Mouse (Mus musculus): ENCODE results near the gene Plxnc1.

The Plxnc1 gene

DNA sequence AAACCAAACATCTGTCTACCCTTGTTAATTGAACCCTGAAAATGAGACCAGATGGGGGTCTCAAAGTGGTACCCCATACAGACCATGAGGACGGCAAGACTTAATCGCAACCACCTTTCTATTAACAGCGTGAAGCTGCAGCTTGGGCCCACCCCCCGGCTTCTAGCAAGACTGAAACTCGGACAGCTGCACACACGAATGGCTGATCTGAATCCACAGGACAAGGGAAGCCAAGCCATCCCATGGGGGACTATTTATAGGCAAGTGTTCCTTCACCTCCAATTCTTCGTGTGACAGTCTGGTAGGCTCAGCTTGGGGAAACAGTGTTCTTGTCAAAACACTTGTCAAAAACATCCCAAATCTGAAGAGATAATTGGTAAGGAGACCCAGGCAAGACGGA lies 24.1 kb downstream of the Plxnc1 start:
- DNase-seq (ENCODE audit: low spot score): no peak

DNA sequence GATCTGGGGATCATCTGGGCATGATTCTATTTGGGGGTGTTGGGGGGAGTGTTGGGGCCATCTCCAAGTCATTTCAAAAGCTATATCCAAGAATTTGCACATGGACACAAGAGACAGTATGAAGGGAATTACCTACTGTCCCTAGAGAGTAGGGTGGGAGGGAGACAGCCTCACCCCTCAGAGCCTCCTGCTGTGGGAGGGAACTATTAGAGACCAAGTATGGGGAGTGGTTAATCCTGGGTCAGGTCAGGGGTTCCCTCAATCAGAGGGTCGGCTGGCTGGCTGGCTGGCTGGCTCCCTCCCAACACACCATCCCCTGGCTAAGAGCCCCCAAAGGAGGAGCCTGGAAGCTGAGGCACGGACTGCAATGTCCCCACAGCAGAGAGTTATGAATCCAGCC lies 24.7 kb downstream of the Plxnc1 start:
- no peak for DNase-seq (ENCODE audit: low spot score)

DNA sequence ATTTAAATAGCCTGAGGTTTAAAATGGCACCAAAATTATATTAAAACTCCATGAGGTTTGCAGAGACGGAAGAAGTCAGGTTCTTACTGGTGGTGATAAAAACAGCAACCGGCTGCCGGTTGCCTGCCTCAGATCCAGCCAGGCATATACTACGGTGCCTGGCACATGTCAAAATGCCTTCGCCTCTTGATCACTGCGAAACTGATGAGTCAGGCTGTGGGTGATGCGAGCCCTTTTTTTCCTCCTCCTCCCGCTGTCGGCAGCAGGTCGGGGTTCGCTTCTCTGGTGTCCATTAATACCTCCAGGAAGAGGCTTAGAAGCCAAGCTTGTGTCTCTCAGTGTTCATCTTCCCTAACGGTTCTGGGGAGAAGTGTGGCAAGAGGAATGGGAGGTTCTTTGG lies 25.1 kb downstream of the Plxnc1 start:
- DNase-seq (ENCODE audit: low spot score): no peak

DNA sequence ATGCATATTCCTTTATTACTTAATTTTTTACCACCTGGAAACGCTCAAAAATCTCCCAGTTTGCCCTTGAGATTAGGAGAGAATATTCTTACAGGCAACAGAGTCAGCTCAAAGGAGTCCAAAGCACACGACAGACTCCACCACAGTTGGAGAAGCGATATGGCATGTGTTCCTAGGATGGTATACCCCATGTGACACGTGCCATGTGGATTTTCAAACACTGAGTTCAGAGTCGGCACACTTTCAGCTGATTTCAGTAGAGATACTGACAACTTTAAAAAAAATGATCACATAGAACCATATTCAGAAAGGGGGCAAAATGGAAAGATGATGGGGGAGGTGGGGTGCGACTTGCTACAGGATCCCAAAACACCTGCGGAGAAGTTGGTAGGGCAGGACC lies 26.0 kb downstream of the Plxnc1 start:
- no peak for DNase-seq (ENCODE audit: low spot score)

DNA sequence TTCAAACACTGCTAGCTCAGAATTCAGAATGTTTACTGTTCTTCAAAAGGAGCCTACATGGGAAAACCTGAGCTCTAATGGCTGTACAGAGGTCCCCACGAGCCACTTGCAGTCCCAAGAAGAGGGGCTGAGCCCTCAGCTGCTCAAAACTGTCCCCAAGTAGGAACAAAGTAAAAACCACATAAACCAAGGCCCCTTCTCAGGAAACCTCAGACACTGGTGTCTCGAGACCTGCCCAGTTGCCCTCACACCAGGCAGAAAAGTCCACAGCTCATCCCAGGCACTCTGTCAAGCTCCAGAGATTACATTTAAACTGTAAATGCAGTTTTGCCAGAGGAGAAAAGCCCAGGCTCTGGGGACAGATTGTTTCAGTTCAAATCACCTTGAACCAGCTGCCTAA lies 26.6 kb downstream of the Plxnc1 start:
- no peak for DNase-seq (ENCODE audit: low spot score)

DNA sequence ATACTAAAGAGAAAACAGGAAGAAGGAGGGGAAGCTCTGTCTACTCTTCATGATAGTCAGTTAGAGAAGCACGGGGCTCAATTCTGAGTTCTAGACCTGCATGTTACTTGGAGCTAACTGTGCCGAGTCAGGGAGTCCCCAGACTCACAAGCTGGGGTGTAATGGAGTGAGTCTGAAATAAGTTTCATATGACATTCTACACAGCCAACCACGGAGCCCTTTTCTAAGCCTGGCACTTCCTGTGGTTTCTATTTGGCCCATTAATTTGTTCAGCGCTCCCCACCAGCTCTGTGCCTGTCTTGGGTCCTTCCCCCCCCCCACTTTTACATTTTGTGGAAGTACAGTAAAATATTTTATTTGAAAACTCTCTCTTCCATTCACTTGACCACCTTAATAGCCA lies 27.3 kb downstream of the Plxnc1 start:
- no peak for DNase-seq (ENCODE audit: low spot score)

DNA sequence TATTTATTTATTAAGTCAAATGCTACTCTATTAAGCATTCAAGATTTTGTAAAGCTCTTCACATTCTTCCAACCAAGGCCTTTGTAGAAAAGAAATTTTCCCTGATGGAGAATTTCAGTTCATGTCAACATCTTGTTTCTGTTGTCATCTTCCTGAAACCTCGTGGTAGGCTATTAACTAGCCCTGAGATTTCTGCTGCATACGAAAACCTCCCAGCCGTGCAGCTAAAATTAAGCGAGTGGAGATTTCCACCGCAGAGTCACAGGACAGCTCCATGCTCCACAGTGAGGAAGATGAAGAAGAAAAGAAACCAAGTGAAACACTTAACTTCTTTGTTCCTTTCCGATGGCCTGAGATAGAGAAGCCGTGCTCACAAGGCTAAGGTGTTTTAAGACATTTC lies 28.0 kb downstream of the Plxnc1 start:
- no peak for DNase-seq (ENCODE audit: low spot score)

DNA sequence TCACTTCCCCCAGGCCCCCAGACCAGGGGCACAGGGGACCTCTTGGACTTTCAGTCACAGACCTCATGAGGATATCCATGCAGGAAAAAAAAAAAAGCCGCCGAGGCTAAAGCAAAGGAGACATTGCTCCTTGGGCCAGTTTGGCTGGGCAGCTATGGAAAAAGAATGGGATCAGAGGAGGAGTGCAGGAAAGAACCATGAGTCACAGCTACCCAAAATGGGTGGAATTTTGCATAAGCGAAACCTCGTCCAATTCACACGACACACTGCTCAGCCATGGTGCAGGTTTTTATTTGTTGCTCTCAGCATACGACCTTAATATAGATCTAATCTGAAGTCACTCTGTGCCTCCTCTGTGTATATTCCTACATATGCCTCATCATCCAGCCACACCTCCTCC lies 28.9 kb downstream of the Plxnc1 start:
- no peak for DNase-seq (ENCODE audit: low spot score)

DNA sequence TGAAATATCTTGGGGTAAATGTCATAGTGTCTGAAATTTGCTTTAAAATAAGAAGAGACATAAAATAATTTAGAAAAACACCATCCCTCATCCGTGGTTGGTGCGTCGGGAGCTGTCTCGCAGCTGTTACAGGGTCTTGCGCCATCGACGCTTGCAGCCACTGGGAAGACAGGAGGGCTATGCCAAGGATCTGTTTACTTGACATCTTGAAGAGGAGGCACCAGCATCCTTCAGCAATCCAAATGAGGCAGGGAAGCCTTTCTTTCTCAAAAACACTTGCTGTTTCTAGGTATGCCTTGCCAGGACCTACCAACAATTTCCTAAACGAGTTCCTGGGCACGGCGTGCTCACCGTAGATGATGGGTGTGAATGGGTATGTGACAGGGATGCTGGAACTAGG lies 30.6 kb downstream of the Plxnc1 start:
- no peak for DNase-seq (ENCODE audit: low spot score)

DNA sequence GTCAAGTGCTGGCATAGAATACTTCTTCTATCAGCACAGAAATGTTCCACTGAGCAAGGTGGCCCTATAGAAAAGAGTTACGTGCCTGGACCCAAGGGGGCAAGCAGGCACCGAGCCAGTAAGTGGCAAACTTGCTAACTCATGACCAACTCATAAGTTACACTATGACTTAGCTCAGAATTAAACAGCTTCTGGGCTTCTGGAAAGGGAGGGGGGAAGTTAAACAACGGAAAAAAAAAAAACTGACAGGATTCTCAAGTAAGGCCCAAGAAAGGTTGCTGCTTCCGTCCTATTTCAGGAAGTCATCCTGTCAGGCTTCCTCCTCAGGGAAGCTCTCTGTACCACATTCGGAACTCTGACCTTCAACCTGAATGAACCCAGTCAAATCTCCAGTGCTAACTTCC lies 31.3 kb downstream of the Plxnc1 start:
- DNase-seq (ENCODE audit: low spot score): no peak

DNA sequence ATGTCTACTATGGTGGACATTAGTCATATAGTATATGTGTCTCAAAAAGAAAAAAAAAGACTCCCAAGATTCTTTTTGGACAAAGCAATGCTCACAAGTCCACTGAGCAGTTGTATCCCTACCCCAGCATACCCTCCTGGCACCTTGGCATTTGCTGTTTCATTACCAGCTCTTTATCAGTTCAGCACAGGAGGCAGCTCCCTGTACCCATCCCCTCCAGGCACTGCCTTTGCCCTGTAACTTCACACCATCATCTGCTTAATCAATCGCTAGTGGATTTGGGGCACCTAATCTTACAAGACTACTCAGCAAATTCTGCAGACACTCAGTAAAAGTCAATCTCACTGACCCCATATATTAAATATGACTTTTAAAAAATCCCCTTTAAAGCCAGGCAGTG lies 32.1 kb downstream of the Plxnc1 start:
- DNase-seq (ENCODE audit: low spot score): no peak

DNA sequence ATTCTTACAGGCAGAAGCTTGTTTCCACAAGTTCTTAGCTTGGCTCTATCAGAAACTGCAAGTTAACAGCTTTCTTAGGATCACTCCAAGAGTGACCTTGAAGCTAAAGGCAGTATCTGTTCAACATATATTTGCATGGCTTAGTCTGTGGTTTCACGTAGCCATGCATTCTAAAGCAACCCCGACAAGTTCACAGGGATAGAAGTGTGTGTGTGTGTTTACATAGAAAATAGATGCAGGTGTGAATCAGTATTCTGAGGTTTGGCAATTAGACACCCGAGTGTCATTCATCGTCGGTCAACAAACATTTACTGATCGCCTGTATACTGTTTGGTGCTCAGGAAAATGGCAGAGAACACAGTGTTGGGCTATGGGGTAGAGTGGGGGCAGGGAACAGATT lies 33.5 kb downstream of the Plxnc1 start:
- no peak for DNase-seq (ENCODE audit: low spot score)

DNA sequence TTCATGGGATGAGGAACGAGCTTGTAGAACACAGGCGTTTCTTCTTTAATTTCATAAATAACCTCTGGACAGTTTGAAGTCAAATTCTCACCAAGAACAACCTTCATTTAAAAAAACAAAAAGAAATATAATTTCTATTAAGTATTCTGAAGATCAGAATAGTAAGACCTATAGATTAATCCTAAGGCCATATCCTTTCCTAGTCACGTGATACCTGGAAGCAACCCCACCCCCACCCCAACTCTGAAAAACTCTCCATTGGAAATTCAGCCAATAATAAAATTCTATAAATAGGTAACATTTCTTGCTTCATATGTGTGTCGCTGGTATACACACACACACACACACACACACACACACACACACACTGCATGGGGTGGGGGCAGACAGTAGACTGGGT lies 34.1 kb downstream of the Plxnc1 start:
- DNase-seq (ENCODE audit: low spot score): no peak

DNA sequence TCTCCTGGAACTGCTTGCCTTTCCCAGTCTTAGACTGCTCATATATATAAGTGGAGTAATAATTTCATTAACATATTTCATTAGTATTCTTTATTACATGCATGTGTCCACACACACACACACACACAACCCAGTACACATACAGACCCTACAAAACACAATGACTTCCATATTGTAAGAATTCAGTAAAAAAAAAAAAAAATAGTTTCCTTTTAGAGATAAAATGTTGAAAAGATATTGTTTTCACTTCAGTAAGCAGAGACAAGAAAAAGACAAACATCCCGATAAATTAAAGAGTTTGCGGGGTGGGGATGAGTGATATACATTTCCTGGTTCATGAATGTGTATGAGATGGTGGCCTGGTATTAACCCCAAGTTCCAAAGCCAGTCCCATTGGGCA lies 34.8 kb downstream of the Plxnc1 start:
- no peak for DNase-seq (ENCODE audit: low spot score)

DNA sequence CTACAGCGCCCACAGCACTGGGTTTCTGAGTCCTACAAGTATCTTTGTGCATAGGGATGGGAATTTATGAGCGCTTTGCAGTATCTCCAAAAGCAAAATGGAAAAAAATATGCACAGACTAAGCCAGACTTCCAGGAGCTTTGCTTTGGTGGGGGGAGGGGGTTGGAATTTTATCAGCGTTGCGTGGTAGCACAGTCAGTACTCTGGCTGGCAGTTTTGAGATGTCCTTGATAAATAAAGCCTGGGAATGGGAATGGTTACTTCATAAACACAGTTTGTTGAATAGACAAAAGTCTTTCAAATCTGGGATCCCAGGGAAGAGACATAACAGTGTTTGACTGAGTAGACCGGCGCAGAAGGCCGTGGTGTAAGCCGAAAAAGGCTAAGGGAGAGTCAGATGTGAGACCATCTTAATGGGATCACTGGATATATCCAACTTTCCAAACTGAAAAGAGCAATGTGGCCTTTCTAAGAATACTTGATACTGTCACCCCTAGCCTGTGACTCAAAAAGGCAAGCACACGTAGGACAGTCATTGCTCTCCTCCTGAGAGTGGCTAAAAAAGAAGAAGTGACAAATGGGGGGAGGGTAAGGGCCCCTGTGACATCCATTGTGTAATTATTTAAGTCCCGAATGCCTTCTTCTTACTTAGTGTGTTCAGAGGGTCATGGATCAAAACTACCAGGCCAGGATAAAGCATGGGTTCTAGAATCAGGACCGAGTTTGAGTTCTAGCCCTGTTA lies 35.5 kb downstream of the Plxnc1 start:
- no peak for DNase-seq (ENCODE audit: low spot score)

DNA sequence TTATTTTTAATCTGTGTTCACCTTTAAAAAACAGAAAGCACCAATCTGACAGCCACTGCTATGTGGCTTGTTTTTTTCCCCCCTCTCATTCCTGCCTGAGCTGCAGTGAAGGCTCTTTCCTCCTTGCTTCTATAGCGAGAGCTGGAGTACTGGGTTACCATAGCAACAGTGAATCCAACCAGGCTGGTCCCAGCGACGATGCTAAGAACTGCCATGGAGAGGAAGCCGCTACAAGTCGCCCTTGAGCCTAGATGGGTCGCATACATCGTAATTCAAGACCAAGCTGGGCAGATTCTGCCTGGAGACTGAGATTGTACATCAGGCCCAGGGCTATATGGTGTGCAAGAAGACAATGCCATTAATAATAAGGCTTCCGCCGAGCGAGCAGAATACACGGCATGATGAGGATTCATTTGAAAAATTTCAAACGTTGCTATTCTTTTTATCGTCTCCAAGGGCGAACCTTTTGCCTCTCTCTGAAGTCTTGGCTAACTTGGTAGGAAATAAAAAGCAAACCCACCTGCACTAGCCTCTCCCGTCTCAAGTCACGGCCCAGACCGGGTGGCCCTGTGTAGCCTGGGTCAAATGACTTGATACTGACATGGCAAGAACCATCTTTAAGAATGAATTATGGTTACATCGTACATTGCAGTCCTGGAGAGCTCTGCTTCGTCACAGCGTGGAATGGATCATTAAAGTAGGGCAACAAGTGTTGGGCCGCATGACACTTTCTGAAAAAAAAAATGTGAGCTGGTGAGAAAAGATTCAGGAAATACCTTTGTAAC lies 38.8 kb downstream of the Plxnc1 start:
- no peak for DNase-seq (ENCODE audit: low spot score)

DNA sequence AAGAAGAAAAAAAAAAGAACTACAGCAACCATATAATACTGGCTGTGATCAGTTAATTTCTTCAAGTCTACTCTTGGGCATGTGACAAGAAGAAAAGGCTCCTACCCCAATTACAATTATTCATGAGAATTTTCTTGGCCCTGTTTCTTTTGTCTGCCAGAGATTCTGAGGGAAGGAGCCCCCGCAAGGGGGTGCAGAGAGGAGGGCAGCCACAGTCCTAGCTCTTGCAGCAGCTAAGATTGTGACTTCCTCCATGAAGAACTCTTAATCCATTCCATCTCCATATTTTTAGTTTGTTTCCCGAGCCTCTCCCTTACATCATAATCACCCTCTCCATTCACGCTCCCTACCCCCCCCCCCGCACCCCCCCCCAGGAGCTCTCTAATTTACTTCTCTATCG lies 39.4 kb downstream of the Plxnc1 start:
- DNase-seq (ENCODE audit: low spot score): no peak

DNA sequence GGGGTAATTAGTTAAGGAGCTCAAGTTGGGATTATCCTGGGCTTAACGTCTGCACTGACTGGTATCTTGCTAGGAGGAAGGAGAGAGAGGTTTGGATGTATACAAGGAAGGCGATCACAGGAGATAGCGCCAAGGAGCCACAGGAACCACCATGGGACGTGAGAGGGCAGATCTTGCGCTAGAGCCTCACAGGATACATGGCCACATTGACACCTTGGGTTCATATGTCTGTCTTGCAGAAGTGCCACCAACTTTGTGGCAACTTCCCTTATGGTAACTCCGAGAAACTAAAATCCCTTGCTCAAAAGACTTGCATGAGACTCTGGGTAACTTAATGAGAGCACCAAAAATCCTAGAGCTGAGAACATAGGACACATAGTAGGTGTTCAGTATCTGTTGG lies 47.7 kb downstream of the Plxnc1 start:
- DNase-seq (ENCODE audit: low spot score): no peak

DNA sequence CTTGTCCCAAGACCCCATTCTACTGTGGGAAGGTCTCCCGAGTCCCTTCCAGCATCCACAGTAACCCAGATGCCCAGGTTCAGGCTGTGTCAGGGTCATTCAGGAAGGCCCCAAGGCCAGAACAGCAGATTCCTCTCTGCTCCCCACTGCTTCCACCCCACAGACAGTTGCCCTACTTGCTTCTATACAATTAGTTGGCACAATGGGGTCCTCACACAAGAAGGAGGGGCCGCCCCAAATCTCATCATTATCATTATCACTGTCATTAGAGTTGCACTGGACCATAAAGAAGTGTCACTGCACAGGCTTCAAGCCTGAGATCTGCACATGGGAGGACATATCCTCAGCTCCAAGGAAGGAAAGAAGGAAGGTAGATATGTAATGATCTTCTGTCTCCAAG lies 48.3 kb downstream of the Plxnc1 start:
- no peak for DNase-seq (ENCODE audit: low spot score)

DNA sequence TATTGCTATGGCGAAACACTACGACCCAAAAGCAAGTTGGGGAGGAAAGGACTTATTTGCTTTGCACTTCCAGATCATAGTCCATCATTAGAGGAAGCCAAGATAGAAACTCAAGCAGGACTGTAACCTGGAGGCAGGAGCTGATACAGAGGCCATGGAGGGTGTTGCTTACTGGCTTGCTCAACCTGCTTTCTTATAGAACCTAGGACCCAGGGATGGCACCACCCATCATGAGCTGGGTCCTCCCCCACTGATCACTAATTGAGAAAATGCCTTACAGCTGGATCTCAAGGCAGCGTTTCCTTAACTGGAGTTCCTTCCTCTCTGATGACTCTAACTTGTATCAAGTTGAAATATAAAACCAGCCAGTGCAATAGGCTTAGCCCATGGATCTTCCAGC lies 48.8 kb downstream of the Plxnc1 start:
- no peak for DNase-seq (ENCODE audit: low spot score)

DNA sequence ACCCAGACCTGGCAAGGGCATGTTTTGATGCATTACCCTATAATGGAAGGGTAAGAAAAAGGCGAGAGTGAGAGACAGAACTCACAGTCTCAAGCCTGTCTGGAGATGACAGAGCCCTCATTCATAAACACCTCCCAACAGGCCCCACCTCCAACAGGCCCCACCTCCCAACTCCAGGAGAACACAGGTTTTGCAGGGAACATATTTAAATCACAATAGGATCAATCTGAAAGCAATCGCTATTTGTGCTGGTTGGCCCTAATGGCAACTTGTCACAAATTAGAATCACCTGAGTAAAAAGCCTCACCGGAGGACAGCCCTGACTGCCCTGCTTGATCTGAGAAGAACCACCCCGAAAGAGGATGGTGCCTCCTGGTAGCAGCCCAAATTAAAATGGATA lies 54.9 kb downstream of the Plxnc1 start:
- DNase-seq (ENCODE audit: low spot score): no peak

DNA sequence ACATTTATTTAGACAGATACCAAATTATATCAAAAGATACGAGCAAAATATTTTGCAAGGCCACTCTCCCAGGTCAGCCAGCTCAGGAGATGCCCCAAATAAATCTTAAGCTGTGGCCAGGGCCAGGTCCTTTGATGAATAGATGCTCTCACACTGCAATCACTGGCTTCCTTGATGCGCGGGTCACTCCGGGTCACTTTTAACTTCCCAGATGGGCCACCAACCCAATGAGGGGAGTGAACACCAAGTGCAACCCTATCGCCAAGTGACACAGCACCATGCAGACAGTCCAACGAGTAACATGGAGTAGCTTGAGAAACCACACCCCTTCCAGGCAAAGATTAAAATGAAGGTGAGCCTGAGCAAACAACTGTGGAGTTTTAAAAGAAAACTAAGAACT lies 61.4 kb downstream of the Plxnc1 start:
- DNase-seq (ENCODE audit: low spot score): no peak

DNA sequence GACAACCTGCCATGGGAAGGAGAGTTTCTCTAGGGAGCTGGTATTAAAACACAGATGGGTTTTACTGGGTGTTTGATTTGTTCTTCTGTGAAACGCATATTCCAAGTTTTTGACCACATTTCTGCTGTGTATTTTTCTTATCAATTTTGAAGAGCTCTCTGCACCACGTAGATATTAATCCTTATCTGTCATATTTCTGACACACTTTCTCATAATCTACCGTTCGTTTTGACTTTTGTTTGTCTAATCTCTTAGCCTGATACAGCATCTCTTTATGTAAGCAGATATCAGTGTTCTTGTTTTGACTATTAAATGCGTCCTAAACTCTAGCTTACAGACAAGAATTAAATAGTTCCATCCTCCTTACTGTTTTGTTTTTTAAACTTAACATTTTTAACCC lies 73.1 kb downstream of the Plxnc1 start:
- DNase-seq (ENCODE audit: low spot score): no peak

DNA sequence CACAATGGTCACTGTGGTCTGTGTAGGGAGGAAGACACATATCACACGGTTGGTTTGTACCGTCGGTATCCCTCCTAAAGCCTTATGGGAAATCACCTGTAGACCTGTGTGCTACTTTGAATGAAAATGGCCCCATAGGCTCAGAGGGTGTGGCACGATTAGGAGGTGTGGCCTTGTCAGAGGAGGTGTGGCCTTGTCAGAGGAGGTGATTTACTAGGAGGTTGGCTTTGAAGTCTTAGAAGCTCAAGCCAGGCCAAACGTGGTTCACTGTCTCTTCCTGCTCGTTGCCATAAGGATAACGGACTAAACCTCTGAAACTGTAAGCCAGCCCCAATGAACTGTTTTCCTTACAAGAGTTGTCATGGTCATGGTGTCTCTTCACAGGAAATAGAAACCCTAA lies 73.5 kb downstream of the Plxnc1 start:
- DNase-seq (ENCODE audit: low spot score): no peak

Measured in urinary bladder, postnatal 10 days (tissue).